Mouse (Mus musculus) cerebellum, adult 9-10 months (tissue): ENCODE measurements at regions not wholly inside any gene's neighbourhood (a gene's known extent, or its start where the extent isn't known, plus 50 kb on each side); places are given as distances from the start of the nearest gene placed in this dataset.
"Not testable (repeated sequence)": the region's sequence is repeated elsewhere in the genome, so short reads cannot be mapped to it uniquely, and the experiment has no call there.

Source experiments
- DNase-seq: peaks from one replicate; pipeline ENCODE4 v3.0.0; 2022

- DNase-seq = no peak
Observed at GRCm38 (mm10) chr15:3685254-3685653, 102.0 kb upstream of the Ghr start.

- not testable (repeated sequence) for DNase-seq
Observed at GRCm38 (mm10) chr15:3677026-3677425, 93.7 kb upstream of the Ghr start.

- no peak for DNase-seq
Observed at GRCm38 (mm10) chr15:3672586-3672985, 89.3 kb upstream of the Ghr start.

- DNase-seq = no peak
Observed at GRCm38 (mm10) chr15:3671169-3671568, 87.9 kb upstream of the Ghr start.

- DNase-seq = no peak
Observed at GRCm38 (mm10) chr15:3669411-3669810, 86.1 kb upstream of the Ghr start.

- no peak for DNase-seq
Observed at GRCm38 (mm10) chr15:3668863-3669262, 85.6 kb upstream of the Ghr start.

- no peak for DNase-seq
Observed at GRCm38 (mm10) chr15:3648741-3649140, 65.4 kb upstream of the Ghr start.

GRCm38 (mm10) chr15:3640091-3640490 is 56.8 kb upstream of the Ghr start:
- DNase-seq = no peak
